Mouse (Mus musculus) testis, adult 2 months (tissue): ENCODE measurements around the gene Clasp1.

Experiments
- CTCF ChIP-seq: fragments of 200-500 bp; IDR thresholded peaks from 2 replicates; pipeline ENCODE4 v1.5.1; 2012; ENCODE audit warnings: low read depth, mild to moderate bottlenecking, inconsistent platforms, low read length, moderate library complexity; ENCODE audit not compliant: control insufficient read depth, insufficient read depth, insufficient replicate concordance
- POLR2A ChIP-seq: fragments of 200-500 bp; IDR thresholded peaks from 2 replicates; pipeline ENCODE4 v1.6.1; 2012; ENCODE audit warnings: low read depth, mild to moderate bottlenecking, inconsistent platforms, low read length, moderate library complexity; ENCODE audit not compliant: control insufficient read depth

DNA sequence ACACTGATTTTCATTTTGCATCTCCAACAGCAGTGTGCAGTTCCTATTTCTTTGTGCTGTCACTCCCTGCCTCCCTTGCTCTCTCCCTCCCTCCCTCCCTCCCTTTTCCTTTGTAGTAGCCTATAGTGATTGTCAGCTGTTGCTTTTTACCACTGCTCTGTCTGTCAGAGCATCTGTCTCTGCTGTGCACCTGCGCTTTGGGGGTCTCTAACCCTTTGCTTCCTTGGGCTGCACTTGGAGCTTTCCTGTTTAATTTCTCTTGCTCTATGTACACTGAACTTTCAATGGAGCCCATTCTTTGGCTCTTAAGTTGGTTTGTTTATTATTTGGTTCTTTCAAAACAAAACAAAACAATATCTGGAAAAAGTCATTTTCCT lies 69.0 kb downstream of the Clasp1 start:
- TF ChIP-seq CTCF (no peak), POLR2A (no peak)
